Mouse (Mus musculus) lung, embryonic 16.5 days (tissue): ENCODE results near the gene Shpk. TPM values are rescaled to one million over a fixed set of nuclear protein-coding genes. Genes with fewer than 3 reads are reported as not detected.

ENCODE experiments used
- ATAC-seq: fragments of 200-750 bp; cut with Nextera tagmentation; 2 replicates; pipeline ENCODE4 v1.8.0; 2017; ENCODE audit warnings: low read depth, mild to moderate bottlenecking, moderate library complexity
- H3K27ac ChIP-seq: fragments of 300-500 bp; sonication (generic); 2 replicates; pipeline ENCODE4 v1.5.1; 2014; ENCODE audit warnings: mild to moderate bottlenecking, control low read depth, low read length
- H3K27me3 ChIP-seq: fragments of 300-500 bp; sonication (generic); 2 replicates; pipeline ENCODE4 v1.6.1; 2014; ENCODE audit warnings: low read depth, low read length, mixed read lengths; ENCODE audit not compliant: control insufficient read depth, insufficient read depth
- H3K36me3 ChIP-seq: fragments of 300-500 bp; sonication (generic); 2 replicates; pipeline ENCODE4 v1.6.1; 2014; ENCODE audit warnings: low read length; ENCODE audit not compliant: control insufficient read depth, insufficient read depth
- H3K4me1 ChIP-seq: fragments of 300-500 bp; sonication (generic); replicated peaks from 2 replicates; pipeline ENCODE4 v1.6.1; 2014; ENCODE audit warnings: low read length, mixed read lengths; ENCODE audit not compliant: control insufficient read depth, insufficient read depth
- H3K4me2 ChIP-seq: fragments of 300-500 bp; sonication (generic); 2 replicates; pipeline ENCODE4 v1.6.1; 2014; ENCODE audit warnings: low read depth, low read length, control low read depth
- H3K4me3 ChIP-seq: fragments of 300-500 bp; sonication (generic); 2 replicates; pipeline ENCODE4 v1.5.1; 2014; ENCODE audit warnings: mild to moderate bottlenecking, low read length, control low read depth
- H3K9ac ChIP-seq: fragments of 300-500 bp; sonication (generic); 2 replicates; pipeline ENCODE4 v1.6.1; 2014; ENCODE audit warnings: low read length, control low read depth
- H3K9me3 ChIP-seq: fragments of 300-500 bp; sonication (generic); 2 replicates; pipeline ENCODE4 v1.6.1; 2016; ENCODE audit warnings: low read length; ENCODE audit not compliant: control insufficient read depth
- WGBS: fragments of 180-500 bp; shearing (Covaris S2); extraction: QIAGEN DNeasy Blood & Tissue Kit; methylation state at CpG from one replicate; pipeline ENCODE4 v1.1.7; 2014; 5-methylcytosine and 5-hydroxymethylcytosine counted together
- polyA plus RNA-seq: library from polyadenylated mRNA; unstranded; fragments of >200 nt; fragmentation: Nextera tagmentation; extraction: Ambion mirVana; gene quantifications from 2 replicates; pipeline ENCODE4 v1.2.1, GENCODE M21; 2015

Shpk gene
- polyA plus RNA-seq, 1 experiment from 2014 or later = 1.6 TPM

DNA sequence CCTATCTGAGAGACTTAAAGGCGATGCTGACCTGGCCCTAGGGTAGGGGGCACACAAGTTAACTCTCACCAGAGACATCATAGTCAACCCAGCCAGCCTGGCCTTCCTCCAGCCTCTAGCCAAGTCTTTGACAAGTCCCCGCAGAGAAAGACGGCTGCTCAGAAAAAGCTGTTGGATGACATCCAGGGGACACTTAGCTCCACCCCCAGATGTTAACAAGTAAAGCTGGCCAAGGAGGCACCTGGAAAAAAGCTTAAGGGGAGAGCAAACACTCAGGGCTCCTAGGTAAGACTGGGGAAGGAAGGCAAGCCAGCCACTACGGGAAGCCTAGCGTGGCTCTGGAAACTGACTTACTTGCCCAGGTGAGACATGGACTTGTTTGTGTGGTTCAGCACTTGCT, 27.1 kb upstream of the Shpk start:
- H3K27me3 ChIP-seq = no peaks in the 10 kb centered on the region
- peak; percentile 16; the same call in 1 of the 2 replicates for ATAC-seq
- peak overlapping the region; percentile 81 for H3K27ac ChIP-seq
- H3K4me3 ChIP-seq = no peak overlapping the region
- no peak overlapping the region for H3K9ac ChIP-seq
- WGBS = 20% methylated on average over 5 of the region's 5 CpGs
- 0 out of 2 replicates have a peak, but pooled peaks cover 5% of the 10 kb centered on the region for H3K36me3 ChIP-seq
- peak overlapping the region; percentile 21; the same call in 1 of the 2 replicates for H3K4me2 ChIP-seq
- H3K9me3 ChIP-seq = no peaks in the 10 kb centered on the region
- H3K4me1 ChIP-seq = peaks cover 33% of the 10 kb centered on the region

DNA sequence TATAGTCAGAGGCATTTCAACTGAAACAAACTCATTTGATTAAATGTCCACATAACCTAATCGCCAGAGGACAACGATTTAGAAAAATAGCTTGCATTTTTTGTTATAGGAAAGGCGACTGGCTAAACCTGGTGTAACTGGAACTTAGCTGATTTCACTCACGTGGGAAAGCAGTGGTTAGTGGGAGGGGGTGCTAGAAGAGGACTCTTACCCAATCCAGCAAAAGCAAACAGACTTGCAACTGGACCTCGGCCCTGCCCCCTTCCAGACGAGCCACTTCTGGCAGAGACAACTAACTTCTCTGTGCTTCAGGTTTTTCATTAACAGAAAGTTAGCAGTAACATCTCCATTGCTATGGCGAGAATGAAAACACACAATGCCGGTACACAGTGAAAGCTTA, 23.6 kb upstream of the Shpk start:
- peak overlapping the region; percentile 95 for H3K9ac ChIP-seq
- no peaks in the 10 kb centered on the region for H3K27me3 ChIP-seq
- H3K4me2 ChIP-seq = peak overlapping the region; percentile 73
- 24% methylated on average over 8 of the region's 8 CpGs for WGBS
- no peaks in the 10 kb centered on the region for H3K9me3 ChIP-seq
- ATAC-seq = no peak
- peaks cover 40% of the 10 kb centered on the region for H3K4me1 ChIP-seq
- H3K27ac ChIP-seq = peak overlapping the region; percentile 87
- peak overlapping the region; percentile 83 for H3K4me3 ChIP-seq
- H3K36me3 ChIP-seq = peaks cover 5% of the 10 kb centered on the region; the same call in 1 of the 2 replicates

DNA sequence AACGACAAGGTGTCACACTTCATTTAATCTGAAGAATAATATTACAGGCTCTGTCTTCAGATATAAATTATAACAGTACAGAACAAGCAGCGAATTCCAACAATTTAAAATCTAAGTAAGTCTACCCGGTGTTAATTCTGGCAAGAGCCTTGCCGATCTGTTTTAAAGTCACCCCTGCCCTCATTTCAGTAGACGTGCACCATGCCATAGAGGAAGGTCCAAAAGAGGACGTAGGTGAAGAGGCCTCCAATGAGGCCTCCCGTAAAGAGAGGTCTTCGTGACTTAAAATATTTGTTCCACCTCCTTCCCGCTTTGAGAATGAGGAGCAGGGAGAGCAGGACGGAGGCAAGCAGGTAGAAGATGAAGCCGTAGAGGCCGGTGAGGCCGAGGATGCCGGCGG, 23.1 kb upstream of the Shpk start:
- peaks cover 8% of the 10 kb centered on the region; the same call in 1 of the 2 replicates for H3K36me3 ChIP-seq
- peaks cover 40% of the 10 kb centered on the region for H3K4me1 ChIP-seq
- under 1% methylated on average over 15 of the region's 15 CpGs for WGBS
- H3K9ac ChIP-seq = peak overlapping the region; percentile 95
- H3K4me2 ChIP-seq = peak overlapping the region; percentile 73
- H3K4me3 ChIP-seq = peak overlapping the region; percentile 83
- H3K27ac ChIP-seq = peak overlapping the region; percentile 87
- no peaks in the 10 kb centered on the region for H3K9me3 ChIP-seq
- no peak for ATAC-seq
- no peaks in the 10 kb centered on the region for H3K27me3 ChIP-seq

DNA sequence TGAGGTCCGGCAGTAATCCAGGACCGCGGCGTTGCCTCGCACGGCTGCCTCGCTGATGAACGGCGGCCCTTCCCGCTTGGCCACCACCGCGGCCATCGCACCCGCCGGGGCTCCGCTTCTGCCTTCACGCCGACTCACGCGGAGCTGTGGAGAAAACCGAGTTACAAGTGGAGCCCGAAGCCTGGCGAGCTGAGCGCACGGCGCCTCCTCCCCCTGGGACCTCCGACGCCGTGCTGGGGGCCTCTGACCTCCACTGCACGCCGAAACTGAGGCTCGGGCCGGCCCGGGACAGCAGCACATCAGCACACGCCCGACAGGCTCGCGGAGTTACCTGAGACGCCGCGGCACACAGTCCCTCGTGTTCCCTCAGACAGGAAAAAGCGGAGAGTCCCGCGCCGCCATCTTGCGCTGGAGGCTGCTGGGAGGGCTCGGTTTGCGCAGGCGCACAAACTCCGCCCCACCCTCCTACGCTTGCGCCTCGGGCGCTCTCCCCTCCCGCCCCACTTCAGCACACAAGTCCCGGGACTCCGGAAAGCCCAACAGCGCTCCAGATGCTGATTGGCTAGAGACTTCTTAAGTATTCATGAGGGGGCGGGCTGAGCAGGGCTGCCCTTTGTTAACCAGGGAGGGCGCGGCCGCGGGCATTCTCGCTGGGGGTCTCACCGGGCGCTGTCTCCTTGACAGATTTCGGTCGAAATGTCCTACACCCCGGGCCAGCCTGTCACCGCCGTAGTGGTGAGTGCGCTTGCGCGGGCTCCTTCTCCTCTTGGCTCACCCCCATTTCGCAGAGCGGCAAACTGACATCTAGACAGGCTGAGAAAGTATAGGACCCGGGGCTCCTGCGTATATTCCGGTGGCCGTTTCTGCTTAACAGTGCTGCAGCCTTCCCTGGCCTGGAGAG, 22.4 kb upstream of the Shpk start, which contains the start of the genes Emc6 and Tax1bp3:
Emc6 (minus strand) TSS at position 430 of the 901 bp plus-strand sequence.
Tax1bp3 (plus strand) TSS at position 476 of the 901 bp plus-strand sequence.
- Histone ChIP-seq H3K4me3 (peak within 1 kb of the TSS; percentile 83), H3K27ac (peak within 1 kb of the TSS; percentile 99), H3K9me3 (no peaks in the 10 kb centered on the region), H3K4me2 (peak within 1 kb of the TSS; percentile 77), H3K4me1 (peaks cover 34% of the 10 kb centered on the region), H3K36me3 (peaks cover 8% of the 10 kb centered on the region; the same call in 1 of the 2 replicates), H3K27me3 (no peaks in the 10 kb centered on the region), H3K9ac (peak within 1 kb of the TSS; percentile 95)
- ATAC-seq = peak; percentile 98
- WGBS = under 1% methylated on average over 75 of the region's 81 CpGs

DNA sequence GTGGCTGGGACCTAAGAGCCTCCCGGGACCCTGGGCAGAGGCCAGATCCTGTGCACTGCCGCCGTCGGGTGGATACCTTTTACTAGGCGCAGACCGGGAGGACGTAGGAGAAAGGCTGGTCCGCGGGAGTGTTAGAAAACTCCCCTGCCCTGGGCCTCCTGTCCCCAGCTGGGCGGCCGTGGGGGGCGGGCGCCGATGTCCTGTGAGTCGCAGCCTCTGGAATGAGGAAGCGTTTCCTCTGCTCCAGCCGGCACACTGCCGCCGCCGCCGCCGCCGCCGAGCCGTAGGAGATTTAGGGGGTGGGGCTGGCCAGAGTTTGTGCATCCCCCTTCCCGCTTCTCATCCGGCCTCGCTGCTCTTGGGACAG, 21.8 kb upstream of the Shpk start:
- Histone ChIP-seq H3K27me3 (no peaks in the 10 kb centered on the region), H3K9me3 (no peaks in the 10 kb centered on the region), H3K4me3 (peak overlapping the region; percentile 83), H3K36me3 (peaks cover 12% of the 10 kb centered on the region; the same call in 1 of the 2 replicates), H3K4me1 (peaks cover 27% of the 10 kb centered on the region), H3K9ac (peak overlapping the region; percentile 88), H3K27ac (peak overlapping the region; percentile 99), H3K4me2 (peak overlapping the region; percentile 77)
- ATAC-seq = peak; percentile 91
- WGBS = under 1% methylated on average over 28 of the region's 28 CpGs

DNA sequence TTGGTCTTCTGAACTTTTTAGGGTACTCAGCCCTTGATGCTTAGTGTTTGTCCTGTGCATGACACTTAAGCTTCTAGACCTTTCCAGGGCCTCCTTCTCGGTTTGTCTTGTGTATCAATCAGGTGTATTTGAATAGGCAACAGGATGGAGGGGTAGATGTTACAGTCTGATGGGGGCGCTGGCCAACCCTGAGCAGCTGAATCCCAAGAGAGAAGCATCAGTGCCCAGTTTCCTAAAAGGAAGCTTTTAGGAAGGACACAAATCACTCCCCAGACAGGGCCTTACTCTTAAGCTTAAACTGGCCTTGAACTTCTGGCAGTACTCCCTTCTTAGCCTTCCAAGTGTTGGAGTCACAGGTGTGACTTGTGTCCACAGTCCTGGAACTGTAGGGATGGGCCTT, 21.4 kb upstream of the Shpk start:
- 2% methylated on average over 2 of the region's 2 CpGs for WGBS
- Histone ChIP-seq H3K36me3 (peaks cover 12% of the 10 kb centered on the region; the same call in 1 of the 2 replicates), H3K4me1 (peaks cover 24% of the 10 kb centered on the region), H3K4me2 (peak overlapping the region; percentile 77), H3K9me3 (no peaks in the 10 kb centered on the region), H3K27ac (peak overlapping the region; percentile 99), H3K4me3 (peak overlapping the region; percentile 83), H3K9ac (peak overlapping the region; percentile 88), H3K27me3 (no peaks in the 10 kb centered on the region)
- no peak for ATAC-seq

DNA sequence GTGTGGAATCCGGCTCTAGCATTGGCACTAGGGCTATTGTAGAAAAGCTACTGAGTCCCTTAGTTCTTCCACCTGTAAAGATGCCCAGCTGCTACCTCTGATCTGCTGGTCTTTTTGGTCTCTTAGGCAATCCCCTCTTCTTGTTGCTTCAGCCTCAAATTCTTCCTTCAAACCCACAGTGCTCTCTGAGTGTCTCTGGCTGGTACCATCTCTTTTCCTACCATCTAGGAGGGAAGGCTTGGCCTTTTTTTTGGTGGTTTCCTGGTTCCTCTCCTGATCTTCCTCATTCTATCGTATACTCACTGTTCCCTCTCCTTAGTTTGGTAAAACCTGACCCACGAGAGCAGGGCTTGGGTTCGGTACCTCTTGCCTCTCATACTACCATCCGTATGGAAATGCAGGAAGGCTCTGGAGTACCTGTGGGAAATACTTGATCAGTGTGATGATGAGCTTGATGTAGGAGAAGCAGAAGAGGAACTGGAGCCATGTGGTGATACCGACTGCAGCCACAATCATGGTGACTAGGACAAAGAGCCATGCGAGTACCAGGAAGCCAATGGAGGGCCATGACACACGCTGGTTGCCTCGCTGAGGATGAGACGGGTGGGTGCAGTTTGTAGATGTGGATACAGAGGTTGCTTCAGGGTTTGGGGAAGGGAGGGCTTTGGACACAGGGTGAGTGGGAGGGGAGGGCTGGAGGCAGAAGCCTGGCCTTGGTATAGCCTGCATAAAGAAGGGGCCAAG, 13.2 kb upstream of the Shpk start:
- Histone ChIP-seq H3K4me1 (no peaks in the 10 kb centered on the region), H3K4me2 (no peak overlapping the region), H3K27ac (no peak overlapping the region), H3K4me3 (no peak overlapping the region), H3K9ac (no peak overlapping the region), H3K27me3 (no peaks in the 10 kb centered on the region), H3K36me3 (peaks cover 19% of the 10 kb centered on the region), H3K9me3 (no peaks in the 10 kb centered on the region)
- WGBS = 85% methylated on average over 10 of the region's 10 CpGs
- ATAC-seq = 0 out of 2 replicates have a peak, but pooled peaks have one; percentile 5

DNA sequence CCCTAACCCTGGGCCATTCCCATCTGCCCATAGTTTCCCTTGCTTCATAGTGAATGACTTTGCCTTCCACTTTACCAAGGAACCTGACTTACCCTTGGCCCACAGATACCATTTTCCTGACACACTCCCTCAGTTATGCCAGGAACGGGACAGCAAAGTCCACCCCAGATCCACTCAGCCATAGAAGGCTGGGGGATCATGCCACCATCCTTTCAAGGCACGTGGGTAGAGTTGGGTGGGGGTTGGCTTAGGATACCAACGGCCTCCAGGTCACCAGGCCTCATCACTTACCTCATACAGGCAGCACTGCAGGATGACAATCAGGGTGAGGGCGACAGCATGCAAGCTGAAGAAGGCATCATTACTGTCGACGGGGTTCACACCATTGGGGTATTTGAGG, 12.0 kb upstream of the Shpk start:
- H3K36me3 ChIP-seq = peaks cover 17% of the 10 kb centered on the region
- WGBS = 79% methylated on average over 6 of the region's 6 CpGs
- no peak overlapping the region for H3K9ac ChIP-seq
- no peak overlapping the region for H3K4me2 ChIP-seq
- no peaks in the 10 kb centered on the region for H3K27me3 ChIP-seq
- ATAC-seq = no peak
- no peaks in the 10 kb centered on the region for H3K9me3 ChIP-seq
- H3K4me1 ChIP-seq = no peaks in the 10 kb centered on the region
- no peak overlapping the region for H3K27ac ChIP-seq
- no peak overlapping the region for H3K4me3 ChIP-seq

DNA sequence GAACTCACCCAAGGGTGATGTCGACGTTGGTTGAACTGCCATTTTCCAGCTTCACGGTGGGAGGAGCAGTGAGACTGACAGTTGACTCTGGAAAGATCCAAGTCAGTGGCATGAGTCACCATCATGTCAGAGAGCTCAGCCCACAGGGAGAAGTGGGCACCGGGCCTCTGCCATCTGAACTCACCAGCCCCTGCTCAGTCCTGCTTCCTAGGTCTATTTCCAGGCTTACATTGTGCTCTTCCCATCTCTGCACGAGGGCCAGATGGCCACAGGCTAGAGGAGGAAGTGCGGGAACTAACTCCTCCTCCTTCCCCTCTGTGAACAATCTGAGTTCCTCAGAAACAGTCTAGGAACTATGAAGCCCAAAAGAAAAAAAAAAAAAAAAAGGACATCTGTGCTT, 6.2 kb upstream of the Shpk start:
- no peak overlapping the region for H3K9ac ChIP-seq
- ATAC-seq = no peak
- H3K27ac ChIP-seq = no peak overlapping the region
- no peaks in the 10 kb centered on the region for H3K27me3 ChIP-seq
- peaks cover 11% of the 10 kb centered on the region for H3K36me3 ChIP-seq
- H3K9me3 ChIP-seq = no peaks in the 10 kb centered on the region
- 74% methylated on average over 6 of the region's 6 CpGs for WGBS
- peaks cover 2% of the 10 kb centered on the region; the same call in 1 of the 2 replicates for H3K4me1 ChIP-seq
- no peak overlapping the region for H3K4me2 ChIP-seq
- H3K4me3 ChIP-seq = no peak overlapping the region
